Mouse (Mus musculus): ENCODE measurements around the gene Rnf185.

The Rnf185 gene

GRCm38 (mm10) chr11:3394520-3394919 lies 57.6 kb downstream of the Rnf185 start:
- DNase-seq (ENCODE audit: low spot score), result no peak

- no peak for DNase-seq (ENCODE audit: low spot score)
Observed at GRCm38 (mm10) chr11:3392526-3392925, 59.6 kb downstream of the Rnf185 start.

- DNase-seq (ENCODE audit: low spot score), result no peak
Observed at GRCm38 (mm10) chr11:3390789-3391188, 61.4 kb downstream of the Rnf185 start.

- DNase-seq (ENCODE audit: low spot score), result no peak
Observed at GRCm38 (mm10) chr11:3389996-3390395, 62.2 kb downstream of the Rnf185 start.

- no peak for DNase-seq (ENCODE audit: low spot score)
Observed at GRCm38 (mm10) chr11:3387482-3388196, 64.5 kb downstream of the Rnf185 start.

- DNase-seq (ENCODE audit: low spot score), result peak; percentile 70
Observed at GRCm38 (mm10) chr11:3386941-3387368, 65.2 kb downstream of the Rnf185 start.

GRCm38 (mm10) chr11:3382602-3383594 lies 69.3 kb downstream of the Rnf185 start:
- no peak for DNase-seq (ENCODE audit: low spot score)

GRCm38 (mm10) chr11:3381148-3381814 lies 70.9 kb downstream of the Rnf185 start:
- no peak for DNase-seq (ENCODE audit: low spot score)

- no peak for DNase-seq (ENCODE audit: low spot score)
Observed at GRCm38 (mm10) chr11:3379427-3379826, 72.7 kb downstream of the Rnf185 start.

- DNase-seq (ENCODE audit: low spot score), result no peak
Observed at GRCm38 (mm10) chr11:3374741-3375140, 77.4 kb downstream of the Rnf185 start.

GRCm38 (mm10) chr11:3374293-3374645 lies 77.9 kb downstream of the Rnf185 start:
- DNase-seq (ENCODE audit: low spot score), result no peak

- DNase-seq (ENCODE audit: low spot score), result no peak
Observed at GRCm38 (mm10) chr11:3373591-3374292, 78.4 kb downstream of the Rnf185 start.

GRCm38 (mm10) chr11:3371599-3372295 lies 80.4 kb downstream of the Rnf185 start:
- DNase-seq (ENCODE audit: low spot score), result no peak

- peak; percentile 37 for DNase-seq (ENCODE audit: low spot score)
Observed at GRCm38 (mm10) chr11:3370928-3371598, 81.1 kb downstream of the Rnf185 start.

- DNase-seq (ENCODE audit: low spot score), result no peak
Observed at GRCm38 (mm10) chr11:3370162-3370561, 82.0 kb downstream of the Rnf185 start.

GRCm38 (mm10) chr11:3369449-3369848 lies 82.7 kb downstream of the Rnf185 start:
- DNase-seq (ENCODE audit: low spot score), result no peak

GRCm38 (mm10) chr11:3368983-3369382 lies 83.2 kb downstream of the Rnf185 start:
- DNase-seq (ENCODE audit: low spot score), result no peak

GRCm38 (mm10) chr11:3366411-3366810 lies 85.8 kb downstream of the Rnf185 start:
- DNase-seq (ENCODE audit: low spot score), result no peak
